Mouse (Mus musculus): ENCODE measurements at regions not wholly inside any gene's neighbourhood (a gene's known extent, or its start where the extent isn't known, plus 50 kb on each side); places are given as distances from the start of the nearest gene placed in this dataset.

GRCm38 (mm10) chr3:137801402-137802020 is 62.8 kb upstream of the H2afz start:
- intact Hi-C loops (cut with DNase I): no loop called here
- TF ChIP-seq CTCF (IDR thresholded peaks at IDR 0.05): no peak
- H3K27ac ChIP-seq: no peak overlapping the region
- H3K4me3 ChIP-seq: no peak overlapping the region
- no peak for DNase-seq (ENCODE audit: extremely low spot score in 1 of 2, low spot score in 2 of 2)

GRCm38 (mm10) chr3:137807423-137807822 is 56.9 kb upstream of the H2afz start:
- H3K4me3 ChIP-seq: no peak overlapping the region
- TF ChIP-seq CTCF (IDR thresholded peaks at IDR 0.05): no peak
- no peak overlapping the region for H3K27ac ChIP-seq
- intact Hi-C loops (cut with DNase I): no loop called here
- DNase-seq (ENCODE audit: extremely low spot score in 1 of 2, low spot score in 2 of 2): no peak

GRCm38 (mm10) chr3:137807913-137808684 is 56.2 kb upstream of the H2afz start:
- Histone ChIP-seq H3K4me3 (no peak overlapping the region), H3K27ac (no peak overlapping the region)
- intact Hi-C loops (cut with DNase I): no loop called here
- DNase-seq (ENCODE audit: extremely low spot score in 1 of 2, low spot score in 2 of 2): no peak
- TF ChIP-seq CTCF (IDR thresholded peaks at IDR 0.05): no peak

GRCm38 (mm10) chr3:137810123-137810522 is 54.2 kb upstream of the H2afz start:
- Histone ChIP-seq H3K27ac (no peak overlapping the region), H3K4me3 (no peak overlapping the region)
- no peak for DNase-seq (ENCODE audit: extremely low spot score in 1 of 2, low spot score in 2 of 2)
- intact Hi-C loops (cut with DNase I): no loop called here
- no peak for TF ChIP-seq CTCF (IDR thresholded peaks at IDR 0.05)

Small RNA genes lying in the stretch of these regions (microRNA-seq; reads per million reads assigned to microRNA genes)
- gene Mir6380: 0 reads per million in 2 experiments

Data from left cerebral cortex, adult 2 months (tissue).